Mouse (Mus musculus) induced T-regulatory cell, adult 2 months (primary cell): Measurements from ENCODE around the gene Dnal1.
A peak's percentile ranks its signal among the peaks of the same experiment; 100 is the strongest.
"Not testable (repeated sequence)": the region's sequence is repeated elsewhere in the genome, so short reads cannot be mapped to it uniquely, and the experiment has no call there.

Source experiments
- DNase-seq: peaks from one replicate; pipeline ENCODE4 v3.0.0-alpha.2; 2012; ENCODE audit warnings: low read depth

The Dnal1 gene

DNA sequence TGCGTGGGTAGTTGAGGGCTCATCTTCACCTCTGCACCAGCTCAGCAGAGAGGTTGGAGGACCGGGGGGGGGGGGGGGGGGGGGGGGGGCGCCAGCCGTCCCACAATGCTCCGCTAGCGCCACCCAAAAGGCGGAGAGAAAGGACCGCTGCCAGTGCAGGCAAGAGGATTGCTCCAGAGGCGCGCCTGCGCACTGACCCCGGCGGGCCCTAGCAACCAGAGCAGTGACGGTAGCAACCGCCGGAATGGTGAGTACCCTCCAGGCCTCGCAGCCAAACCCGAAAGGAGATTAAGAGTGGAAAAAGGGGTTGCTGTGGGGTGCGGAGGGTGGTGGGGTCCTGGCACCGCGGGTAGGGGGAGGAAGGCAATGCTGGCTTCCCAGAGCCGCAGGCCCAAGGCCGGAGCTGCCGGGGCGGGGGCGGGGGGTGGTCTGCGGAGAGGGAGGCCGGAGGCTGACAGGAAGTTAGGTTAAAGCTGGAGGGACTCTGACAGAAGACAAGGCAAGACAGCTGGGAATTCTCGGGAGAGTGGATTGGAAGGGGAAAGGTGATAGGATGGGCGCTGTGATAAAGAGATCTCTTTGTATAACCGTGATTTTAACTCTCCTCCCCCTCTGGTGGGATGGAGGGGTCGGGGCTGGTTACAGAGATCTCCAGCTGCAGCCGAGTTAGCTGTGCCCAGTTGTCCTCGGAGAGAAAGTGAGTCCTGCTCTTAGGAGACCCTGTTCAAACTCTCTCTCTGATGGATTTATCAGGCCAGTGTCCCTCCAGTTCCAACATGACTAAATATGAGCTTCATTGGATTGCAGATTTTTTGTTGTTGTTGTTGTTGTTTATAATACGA, at the start of gene Dnal1:
Gene Dnal1, plus strand, starts transcription at position 214 of the 842 bp plus-strand sequence.
- DNase-seq = peak; percentile 88

DNA sequence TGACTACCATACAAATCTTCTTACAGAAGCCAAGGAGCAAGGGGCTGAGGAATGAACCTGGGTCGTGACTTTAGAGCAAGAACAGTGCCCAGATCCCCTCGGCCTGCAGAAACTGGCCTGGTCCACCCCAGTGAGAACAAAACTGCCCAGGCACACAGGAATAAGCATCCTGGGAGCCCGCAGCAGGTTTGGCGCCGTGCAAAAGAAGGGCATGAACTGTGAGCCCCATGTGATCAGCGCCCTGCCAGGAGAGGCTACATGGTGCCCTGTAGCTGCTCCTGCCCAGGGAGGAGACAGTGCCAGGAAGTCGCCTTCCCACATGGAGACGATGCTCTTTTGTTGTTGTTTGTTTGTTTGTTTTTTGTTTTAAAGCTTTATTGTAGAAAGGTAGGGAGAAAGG, 49.5 kb upstream of the Dnal1 start:
- DNase-seq = no peak

DNA sequence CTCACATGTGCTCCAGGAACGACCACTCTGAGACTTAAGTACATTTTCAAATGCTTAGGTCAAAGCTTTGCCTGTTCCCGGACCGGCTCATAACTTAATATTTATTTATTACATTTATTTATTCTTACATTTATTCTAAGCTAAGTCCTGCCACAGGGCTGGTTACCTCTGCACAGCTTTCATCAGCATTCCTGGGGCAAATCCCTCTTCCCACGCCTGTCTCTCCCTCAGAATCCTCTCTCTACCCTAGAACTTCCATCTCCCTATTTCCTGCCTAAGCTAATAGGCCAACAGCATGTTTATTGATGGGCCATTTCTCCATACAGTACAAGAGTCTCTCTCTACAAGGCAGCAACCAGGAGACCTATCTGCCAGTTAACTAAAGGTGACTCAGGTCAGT, 46.4 kb upstream of the Dnal1 start:
- no peak for DNase-seq

DNA sequence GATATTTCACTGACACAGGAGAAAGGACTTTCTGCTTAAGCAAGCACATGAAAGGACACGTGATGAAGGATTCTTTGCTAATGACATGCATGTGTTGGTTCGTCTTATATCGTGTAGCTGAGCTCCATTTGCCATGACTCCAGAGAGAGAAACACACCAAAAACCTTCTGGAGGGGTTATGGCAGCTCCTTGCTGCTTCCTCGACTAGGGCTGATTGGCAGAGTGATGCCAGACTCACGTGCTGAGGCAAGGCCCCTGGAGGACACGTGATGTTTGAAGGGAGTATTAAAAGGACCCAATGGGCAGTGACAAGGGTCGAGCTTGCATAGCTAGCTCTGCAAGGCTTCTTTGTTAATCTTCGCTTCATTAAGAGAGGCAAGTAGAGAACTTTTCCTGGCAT, 45.9 kb upstream of the Dnal1 start:
- DNase-seq = no peak

DNA sequence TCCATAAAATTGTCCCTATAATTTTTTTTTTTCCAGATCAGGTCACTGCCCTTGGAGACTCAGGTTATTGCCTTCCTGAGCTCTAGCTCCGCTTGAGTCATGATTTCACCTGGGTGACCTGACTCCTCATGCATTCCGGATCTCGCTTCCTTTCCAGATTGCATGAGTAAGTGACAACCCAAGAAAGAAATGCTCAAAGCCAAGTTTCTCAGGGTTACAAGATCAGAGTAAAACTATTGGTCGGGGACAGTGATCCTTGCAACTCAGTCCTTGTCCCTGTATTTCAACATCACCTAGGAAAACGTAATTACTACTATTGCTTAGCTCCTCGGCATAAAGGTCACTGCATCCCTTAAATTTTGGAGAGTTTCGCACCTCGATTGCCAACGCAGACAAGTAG, 45.2 kb upstream of the Dnal1 start, which contains the start of gene Acot5:
Gene Acot5, plus strand, starts transcription at position 340 of the 400 bp plus-strand sequence.
- no peak for DNase-seq

DNA sequence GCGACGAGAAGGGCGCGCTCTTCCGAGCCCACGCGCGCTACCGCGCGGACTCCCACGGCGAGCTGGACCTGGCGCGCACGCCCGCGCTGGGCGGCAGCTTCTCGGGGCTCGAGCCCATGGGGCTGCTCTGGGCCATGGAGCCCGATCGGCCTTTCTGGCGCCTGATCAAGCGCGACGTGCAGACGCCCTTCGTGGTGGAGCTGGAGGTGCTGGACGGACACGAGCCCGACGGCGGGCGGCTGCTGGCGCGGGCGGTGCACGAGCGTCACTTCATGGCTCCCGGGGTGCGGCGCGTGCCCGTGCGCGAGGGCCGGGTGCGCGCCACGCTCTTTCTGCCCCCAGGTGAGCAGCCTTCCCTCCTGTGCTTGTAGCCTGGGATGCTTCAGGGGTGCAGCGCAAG, 44.6 kb upstream of the Dnal1 start:
- not testable (repeated sequence) for DNase-seq

DNA sequence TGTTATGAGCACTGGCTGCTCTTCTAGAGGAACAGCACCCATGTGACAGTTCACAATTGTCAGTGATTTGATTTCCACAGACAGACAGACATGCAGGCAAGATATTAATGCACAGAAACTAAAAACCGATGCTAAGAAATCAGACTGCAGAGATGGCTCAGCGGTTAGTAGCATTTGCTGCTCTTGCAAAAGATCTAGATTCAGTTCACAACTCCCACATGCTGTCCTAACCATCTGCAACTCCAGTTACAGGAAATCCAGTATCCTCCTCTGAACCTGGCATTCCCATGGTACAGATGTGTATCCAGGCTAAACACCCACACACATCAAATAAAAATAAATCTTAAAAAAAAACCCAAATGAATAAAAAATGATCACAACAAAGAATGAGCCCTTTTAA, 42.5 kb upstream of the Dnal1 start:
- DNase-seq = no peak

DNA sequence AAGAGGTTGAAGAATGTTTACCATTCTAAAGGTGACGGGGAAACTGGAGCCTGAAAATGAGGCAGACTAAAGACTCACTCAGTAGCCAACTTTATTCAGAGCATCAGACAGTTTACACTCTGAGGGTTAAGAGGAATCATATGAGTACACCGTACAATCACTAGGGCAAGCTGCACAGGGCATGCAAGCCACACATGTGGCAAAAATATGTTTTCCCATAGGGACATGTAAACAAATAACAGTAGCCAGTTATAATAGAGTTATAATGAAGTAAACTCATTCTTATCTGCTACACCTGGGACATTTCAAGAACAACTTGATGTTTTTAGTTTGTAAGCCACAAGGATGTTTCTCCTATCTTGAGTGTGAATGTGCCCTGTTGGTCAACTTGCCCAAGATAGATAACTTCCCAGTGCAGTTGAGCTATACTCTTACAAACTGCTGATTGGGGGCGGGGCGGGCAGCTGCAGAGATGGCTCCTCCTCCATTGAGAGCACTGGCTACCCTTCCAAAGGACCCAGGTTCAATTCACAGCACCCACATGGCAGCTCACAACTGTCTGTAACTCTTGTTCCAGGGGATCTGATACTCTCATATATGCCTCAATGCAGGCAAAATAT, 36.7 kb upstream of the Dnal1 start:
- no peak for DNase-seq

DNA sequence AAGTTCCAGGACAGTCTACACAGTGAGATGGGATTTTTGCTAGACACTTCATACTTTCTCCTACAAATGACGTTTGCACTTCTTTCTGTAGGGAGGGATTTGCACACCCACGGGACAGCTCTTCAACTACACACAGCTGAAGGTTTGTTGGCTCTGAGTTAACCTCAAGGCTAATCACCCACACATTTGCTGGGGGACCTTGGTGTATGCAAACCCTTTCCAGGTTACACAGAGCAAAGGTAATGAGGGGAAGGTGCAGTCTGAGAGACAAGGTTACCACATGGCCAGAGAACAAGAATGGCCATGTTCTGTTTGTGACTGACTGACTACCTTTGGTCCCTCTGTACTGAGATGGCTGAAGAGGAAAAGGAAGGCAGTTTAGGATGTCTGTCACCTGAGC, 30.3 kb upstream of the Dnal1 start:
- DNase-seq = no peak

DNA sequence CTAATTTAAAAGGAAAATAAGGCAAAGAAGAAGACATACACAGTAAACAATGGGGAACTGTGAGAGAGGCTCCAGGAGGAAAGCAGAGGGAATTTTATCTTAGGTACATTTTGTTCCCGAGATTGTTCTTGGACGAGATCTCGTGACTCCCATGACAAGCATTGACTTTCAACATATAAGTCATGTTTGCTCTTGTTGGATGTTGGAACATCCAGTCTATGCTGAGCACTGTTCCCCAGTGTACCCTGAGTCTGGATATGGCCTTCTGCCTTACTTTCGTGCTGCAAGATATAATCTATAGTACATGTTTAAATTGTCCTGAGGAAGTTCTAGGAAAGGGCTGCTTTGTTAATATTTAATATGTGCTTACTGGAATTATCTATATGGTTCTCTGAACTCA, 29.6 kb upstream of the Dnal1 start:
- no peak for DNase-seq

DNA sequence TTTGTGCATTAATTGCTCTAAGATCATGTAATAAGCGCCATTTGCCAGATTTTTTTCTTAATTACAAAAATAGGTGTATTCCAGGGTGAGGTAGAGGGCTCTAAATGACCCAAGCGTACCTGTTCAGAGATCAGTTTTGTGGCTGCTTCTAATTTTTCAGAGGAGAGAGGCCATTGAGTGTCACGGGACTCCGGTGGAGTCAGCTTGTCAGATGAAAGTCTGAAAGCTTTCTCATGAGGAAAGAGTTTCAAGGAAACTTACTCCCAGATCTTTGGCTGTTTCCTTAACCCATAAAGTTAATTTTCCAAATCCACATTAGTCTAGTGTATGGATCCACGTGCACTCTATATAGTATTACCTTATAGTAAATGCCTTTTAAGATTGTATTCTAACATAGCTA, 19.5 kb upstream of the Dnal1 start:
- not testable (repeated sequence) for DNase-seq

DNA sequence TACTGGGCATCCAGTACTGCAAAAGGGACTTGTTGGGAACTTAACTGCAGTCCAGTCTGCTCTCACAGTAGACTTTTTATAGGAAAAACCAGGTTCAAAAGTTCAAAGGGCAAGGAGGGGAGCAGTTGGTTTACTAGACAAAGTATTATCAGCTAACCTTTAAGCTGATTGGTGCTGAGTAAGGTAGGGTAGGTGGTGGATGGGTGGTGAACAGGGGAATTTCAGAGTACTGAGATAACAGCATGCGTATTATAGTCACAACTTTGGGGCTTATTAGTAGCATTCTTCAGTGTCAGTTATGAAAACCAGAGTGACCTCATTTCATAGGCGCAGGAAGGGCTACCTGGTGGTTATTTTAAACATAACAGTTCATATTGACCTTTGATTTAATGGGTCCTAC, 14.6 kb upstream of the Dnal1 start:
- peak; percentile 25 for DNase-seq

DNA sequence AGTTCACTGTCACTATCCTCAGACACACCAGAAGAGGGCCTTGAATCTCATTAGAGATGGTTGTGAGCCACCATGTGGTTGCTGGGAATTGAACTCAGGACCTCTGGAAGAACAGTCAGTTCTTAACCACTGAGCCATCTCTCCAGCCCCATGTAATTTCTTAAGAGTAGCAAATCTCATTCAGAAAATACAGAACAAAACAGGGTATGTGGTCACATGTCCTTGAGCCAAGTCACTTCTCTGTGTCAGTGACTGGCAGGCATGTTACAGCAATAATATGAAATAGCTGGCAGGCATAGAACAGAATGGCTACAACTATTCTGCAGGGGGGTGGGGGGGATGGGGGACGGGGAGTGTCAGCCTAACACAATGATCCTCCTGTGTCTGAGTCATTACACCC, 14.1 kb upstream of the Dnal1 start:
- DNase-seq = no peak

DNA sequence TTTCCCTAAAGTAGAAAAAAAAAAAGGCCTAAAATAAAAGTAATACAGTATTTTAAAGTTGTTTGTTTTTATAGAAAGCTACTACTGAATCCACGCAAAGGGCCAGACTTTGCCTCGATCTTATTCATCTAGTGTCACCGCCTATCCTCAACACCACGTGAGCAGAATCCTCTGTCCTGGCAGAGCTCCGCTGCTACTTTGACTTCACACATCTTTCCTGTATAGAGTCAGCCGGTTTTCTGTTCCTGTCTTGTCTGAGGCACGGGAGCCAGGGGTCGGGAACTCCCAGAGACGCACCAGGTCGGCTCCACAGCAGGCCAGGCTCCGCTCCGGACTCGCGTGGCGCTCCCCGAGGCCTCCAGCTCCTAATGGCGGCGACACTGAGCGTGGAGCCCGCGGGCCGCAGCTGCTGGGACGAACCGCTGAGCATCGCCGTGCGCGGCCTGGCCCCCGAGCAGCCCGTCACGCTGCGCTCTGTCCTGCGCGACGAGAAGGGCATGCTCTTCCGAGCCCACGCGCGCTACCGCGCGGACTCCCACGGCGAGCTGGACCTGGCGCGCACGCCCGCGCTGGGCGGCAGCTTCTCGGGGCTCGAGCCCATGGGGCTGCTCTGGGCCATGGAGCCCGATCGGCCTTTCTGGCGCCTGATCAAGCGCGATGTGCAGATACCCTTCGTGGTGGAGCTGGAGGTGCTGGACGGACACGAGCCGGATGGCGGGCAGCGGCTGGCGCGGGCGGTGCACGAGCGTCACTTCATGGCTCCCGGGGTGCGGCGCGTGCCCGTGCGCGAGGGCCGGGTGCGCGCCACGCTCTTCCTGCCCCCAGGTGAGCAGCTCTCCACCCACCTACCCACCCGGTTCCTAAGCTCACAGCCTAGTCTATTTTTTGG, 13.3 kb upstream of the Dnal1 start, which contains the start of gene Acot6:
Gene Acot6, plus strand, starts transcription at position 51 of the 889 bp plus-strand sequence.
- DNase-seq = peak; percentile 64

DNA sequence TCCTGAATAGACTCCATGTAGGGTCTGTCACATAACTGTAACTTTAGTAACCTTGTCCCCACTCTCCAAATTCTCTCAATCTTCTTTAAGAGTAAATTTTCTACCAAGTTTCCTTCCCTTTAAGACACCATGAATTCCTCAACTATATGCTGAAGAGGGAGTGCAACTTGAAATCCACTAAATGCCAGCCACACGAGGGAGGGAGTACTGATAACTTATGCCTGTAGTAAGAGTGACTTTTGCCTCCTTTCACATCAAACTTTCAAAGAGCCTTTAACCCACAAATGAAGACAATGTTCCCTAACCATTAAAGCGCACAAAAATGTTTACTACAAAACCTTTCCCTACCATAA, 12.7 kb upstream of the Dnal1 start:
- no peak for DNase-seq

DNA sequence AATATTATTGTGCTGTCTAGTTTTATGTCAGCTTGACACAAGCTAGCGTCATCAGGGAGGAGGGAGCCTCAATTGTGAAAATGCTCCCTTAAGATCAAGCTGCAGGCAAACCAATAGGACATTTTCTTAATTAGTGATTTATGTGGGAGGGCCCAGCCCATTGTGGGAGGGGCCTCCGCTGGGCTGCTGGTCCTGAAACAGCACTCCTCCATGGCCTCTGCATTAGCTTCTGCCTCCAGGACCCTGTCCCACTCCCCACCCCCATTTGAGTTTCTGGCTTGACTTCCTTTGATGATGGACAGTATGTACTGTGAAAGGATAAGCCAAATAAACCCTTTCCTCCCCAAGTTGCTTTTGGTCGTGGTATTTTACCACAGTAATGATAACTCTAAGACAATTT, 7.2 kb upstream of the Dnal1 start:
- DNase-seq = no peak

DNA sequence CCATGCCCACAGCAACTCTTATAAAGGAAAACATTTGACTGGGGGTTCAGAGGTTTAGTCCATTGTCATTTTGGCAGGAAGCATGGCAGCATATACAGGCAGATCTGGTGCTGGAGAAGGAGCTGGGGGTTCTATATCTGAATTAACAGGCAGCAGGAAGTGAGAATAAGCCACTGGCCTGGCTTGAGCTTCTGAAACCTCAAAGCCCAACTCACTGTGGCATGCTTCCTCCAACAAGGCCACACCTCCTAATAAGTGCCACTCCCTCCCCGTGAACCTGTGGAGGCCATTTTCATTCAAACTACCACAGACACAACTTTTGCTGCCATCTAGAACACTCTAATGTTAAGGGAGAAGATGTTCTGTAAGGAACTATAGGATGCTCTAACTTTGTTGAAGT, 6.5 kb upstream of the Dnal1 start:
- DNase-seq = no peak

DNA sequence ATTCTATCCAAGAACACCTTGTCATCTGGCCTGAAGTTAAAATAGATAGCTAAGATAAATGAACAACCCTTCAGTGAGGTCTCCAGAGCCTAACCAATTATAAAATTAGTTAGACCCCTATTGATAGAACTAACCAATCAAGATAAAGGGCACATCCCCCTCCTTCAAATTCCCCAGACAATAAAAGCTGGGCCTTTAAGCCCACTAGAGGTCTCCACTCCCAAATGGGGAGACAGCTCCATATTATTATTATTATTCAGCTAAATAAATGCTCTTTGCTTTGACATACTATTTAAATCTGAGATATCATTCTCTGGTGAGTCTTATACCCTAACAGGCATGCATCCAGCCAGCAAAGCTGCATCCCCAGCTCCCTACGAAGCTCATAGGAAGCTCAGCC, 4.2 kb upstream of the Dnal1 start:
- no peak for DNase-seq

DNA sequence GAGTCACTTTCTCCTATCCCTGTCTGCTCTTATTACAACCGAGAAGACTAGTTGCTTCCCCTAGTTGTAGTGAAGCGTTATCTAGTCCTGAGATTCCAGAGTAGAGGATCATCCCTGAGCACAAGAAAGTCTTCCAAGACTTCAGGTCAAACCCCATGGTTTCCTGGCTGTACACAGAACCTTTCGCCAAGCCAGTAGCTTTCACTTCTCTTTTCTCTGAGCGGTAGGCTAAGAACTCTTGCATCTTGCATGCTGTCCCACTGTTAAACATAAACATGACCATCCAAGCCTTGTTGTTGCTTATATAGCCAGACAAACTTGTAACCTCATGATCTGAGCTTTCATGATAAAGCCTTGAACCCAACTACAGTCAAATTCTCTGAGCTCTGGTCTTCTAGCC, 3.4 kb upstream of the Dnal1 start:
- DNase-seq = no peak

DNA sequence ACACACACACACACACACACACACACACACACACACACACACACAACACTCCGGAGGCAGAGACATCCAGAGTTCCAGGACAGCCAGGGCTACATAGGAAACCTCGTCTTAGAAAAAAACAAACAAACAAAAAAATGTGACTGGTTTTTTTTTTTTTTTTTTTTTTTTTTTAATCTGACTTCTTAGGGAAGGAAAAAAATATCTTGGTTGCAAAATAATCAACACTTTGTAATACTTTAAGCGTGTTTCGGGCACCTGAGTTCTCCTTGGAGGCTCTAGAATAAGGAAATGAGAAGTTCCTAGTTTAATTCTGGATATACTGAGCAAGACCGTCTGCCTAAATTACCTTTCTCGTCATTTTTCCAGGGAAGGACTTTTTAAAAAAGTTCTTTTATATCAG, 490 bp upstream of the Dnal1 start:
- DNase-seq = no peak

DNA sequence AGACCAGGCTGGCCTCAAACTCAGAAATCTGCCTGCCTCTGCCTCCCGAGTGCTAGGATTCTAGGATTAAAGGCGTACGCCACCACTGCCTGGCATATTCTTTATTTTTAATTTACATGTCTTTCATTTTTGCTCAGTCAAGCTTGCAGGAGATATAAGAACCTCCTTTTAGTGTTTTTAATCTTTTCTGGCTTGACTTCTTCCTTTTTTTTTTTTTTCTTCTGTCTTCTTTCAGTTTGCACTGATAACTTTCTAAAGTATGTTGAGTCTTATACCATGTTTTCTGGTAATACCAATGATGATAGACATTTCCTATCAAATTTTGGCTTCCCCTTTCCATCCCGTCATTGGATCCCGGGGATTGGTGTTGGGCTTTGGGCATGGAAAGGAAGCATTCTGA, 5.4 kb downstream of the Dnal1 start:
- DNase-seq = no peak

DNA sequence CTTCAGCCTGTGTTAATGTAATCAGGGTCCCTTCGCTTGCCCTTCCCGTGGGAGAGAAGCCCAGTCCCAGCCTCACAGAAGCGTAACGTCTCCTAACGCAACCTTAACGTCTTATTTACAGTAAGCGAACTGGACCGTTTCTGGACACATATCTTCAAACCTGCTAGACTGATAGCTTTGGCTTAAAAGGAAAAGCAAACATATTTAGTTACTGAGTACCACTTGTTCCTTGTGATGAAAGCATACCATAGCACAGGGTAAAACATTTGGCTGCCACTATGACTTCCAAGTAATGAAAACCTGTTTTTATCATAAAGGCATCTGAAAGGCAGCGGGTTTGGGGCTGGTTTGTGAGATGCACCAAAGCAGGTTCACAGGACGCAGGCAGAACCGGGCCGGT, 11.7 kb downstream of the Dnal1 start:
- DNase-seq = no peak

DNA sequence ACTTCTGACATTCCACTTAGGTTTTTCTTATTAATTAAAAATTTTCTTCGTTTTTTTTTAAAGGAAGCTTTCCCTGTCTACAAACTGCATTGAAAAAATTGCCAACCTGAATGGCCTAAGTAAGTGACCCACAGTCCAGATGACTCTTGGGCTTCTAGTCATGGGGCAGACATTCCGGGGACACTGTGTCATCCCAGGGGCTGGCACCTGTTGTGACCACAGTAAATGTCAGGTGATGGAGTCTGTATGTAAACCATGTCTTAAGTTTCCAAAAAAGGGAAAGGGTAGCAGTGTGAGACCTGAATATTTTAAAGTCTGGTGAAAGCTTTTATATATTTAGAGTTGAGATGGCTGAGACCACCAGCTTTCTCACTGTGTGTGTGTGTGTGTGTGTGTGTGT, 12.7 kb downstream of the Dnal1 start:
- no peak for DNase-seq
